Mouse (Mus musculus) brown adipose tissue, adult 24 weeks (tissue): ENCODE results near the gene Ddc. TPM values are rescaled to one million over a fixed set of nuclear protein-coding genes. Genes with fewer than 3 reads are reported as not detected.

ENCODE experiments used
- H3K27ac ChIP-seq: fragments of 200-500 bp; replicated peaks from 2 replicates; pipeline ENCODE4 v1.5.1; 2012; ENCODE audit warnings: low read depth, mild to moderate bottlenecking, low read length
- H3K4me1 ChIP-seq: fragments of 200-500 bp; 2 replicates; pipeline ENCODE4 v1.6.1; 2012; ENCODE audit warnings: low read length, mixed read lengths; ENCODE audit not compliant: control insufficient read depth, insufficient read depth, insufficient read length
- H3K4me3 ChIP-seq: fragments of 200-500 bp; 2 replicates; pipeline ENCODE4 v1.5.1; 2012; ENCODE audit warnings: low read depth, mild to moderate bottlenecking, low read length, moderate library complexity; ENCODE audit not compliant: insufficient read depth
- polyA plus RNA-seq: library from polyadenylated mRNA; stranded (reverse); fragments of >200 nt; gene quantifications from 2 replicates; pipeline ENCODE4 v1.2.4, GENCODE M21; 2012; ENCODE audit not compliant: missing spikeins, insufficient read depth, insufficient read length

Gene Ddc
- polyA plus RNA-seq, 1 experiment, result not detected

DNA sequence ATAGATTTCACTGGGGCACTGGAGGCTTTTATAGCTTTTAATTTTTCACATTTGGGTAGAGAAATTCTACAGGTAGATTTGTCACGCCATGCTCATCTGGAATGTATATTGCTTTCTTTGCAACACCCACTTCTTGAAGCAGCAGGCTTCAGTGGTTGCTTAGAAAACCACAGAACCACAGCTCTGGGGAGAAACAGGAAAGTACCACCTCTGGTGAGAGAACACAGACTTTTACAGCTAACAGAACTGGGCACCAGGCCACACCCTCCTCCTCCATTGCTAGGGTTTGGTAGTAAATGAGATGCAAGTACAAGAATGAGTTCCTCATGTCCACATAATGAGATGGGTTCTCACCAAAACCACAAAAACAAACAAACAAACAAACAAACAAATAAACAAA lies 131.8 kb downstream of the Ddc start:
- Histone ChIP-seq H3K4me1 (no peaks in the 10 kb centered on the region), H3K27ac (no peak overlapping the region), H3K4me3 (no peak overlapping the region)

- Histone ChIP-seq H3K4me3 (no peak overlapping the region), H3K27ac (no peak overlapping the region), H3K4me1 (no peaks in the 10 kb centered on the region)
Observed at GRCm38 (mm10) chr11:11765414-11765813, 132.5 kb downstream of the Ddc start.

Other genes with a start within 250 kb of the Ddc start
- gene Ikzf1, start 213.1 kb downstream of the Ddc start, polyA plus RNA-seq, result 1.3 and 1.4 TPM in 2 replicates
- 0.79 TPM in 1 of 2 replicates, not detected in the other for gene Fignl1, start 89.2 kb downstream of the Ddc start, polyA plus RNA-seq
- gene Grb10, start 140.5 kb upstream of the Ddc start, polyA plus RNA-seq, result 6.2 and 6.4 TPM in 2 replicates